Mouse (Mus musculus): ENCODE data around the gene Nacad.

The Nacad gene

DNA sequence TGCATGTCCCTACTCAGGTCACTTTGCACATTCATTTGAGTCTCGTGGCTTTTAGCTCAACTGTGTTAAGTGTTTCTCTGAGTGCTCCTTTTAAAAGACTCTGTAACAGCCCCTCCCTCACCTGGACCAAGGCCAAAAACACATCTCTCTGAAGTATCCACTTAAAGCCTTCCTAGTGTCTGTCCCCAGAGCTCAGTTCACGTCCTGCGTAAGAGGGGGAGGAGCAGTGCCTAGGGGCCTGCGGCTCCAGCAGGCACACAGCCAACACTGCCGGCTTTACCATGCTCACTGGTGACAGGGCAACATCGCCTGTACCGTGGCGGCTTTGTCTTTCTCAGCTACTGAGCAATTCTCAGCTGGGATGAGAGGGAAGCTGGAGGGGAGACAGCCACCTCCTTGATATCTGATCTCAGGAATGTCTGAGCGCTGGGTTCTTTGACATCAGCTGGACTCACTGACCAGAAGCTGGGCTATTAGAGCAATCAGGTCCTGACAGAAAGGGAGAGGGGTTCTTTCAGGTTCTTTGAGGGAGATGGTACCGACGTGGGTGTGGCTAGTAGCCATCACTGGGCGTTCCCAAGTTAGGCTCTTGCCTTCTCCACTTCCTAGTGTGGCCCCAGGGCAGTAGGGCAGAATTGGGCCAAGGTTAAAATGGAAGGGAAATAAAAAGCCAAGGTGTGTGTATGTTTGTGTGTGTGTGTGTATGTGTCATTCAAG lies 1.8 kb downstream of the Nacad start:
- DNase-seq (ENCODE audit: extremely low spot score, low read depth, low spot score) = no peak

DNA sequence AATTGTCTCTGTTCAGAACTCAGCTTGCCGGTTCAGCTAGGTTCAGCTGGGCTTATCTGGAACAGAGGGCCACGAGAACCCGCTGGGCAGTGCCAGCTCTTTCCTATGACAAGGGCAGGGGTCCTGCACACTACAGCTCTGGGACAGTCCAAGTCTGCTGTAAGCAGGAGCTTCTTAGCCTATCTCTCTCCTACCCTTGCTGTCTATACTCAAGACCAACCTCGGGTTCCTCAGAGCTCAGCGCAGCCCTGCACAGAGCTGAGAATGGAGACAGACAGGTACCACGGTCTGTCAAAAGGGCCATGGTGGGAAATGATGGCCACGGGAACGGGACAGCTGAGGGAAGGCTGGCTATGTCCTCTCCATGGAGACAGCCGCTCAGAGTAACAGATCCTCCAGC lies 2.6 kb downstream of the Nacad start:
- no peak for DNase-seq (ENCODE audit: extremely low spot score, low read depth, low spot score)

DNA sequence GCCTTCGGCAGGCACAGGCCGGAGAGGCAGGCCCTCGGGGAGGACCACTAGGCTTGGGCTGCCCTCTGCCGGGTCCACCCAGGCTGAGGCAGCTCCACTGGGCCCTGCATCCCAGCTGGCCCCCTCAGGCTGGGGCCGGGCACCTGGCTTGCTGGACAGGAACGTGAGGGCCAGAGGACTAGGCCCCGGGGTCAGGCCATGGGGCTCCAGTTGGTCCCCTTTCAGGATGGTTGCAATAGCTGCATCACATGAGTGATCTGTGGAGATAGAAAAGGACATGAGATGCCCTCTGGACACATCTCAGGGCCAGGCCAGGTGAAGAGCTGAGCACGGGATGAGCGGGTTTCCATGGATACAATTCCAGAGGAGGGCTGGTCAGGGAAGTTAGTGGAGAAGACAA lies 3.2 kb downstream of the Nacad start:
- no peak for DNase-seq (ENCODE audit: extremely low spot score, low read depth, low spot score)

DNA sequence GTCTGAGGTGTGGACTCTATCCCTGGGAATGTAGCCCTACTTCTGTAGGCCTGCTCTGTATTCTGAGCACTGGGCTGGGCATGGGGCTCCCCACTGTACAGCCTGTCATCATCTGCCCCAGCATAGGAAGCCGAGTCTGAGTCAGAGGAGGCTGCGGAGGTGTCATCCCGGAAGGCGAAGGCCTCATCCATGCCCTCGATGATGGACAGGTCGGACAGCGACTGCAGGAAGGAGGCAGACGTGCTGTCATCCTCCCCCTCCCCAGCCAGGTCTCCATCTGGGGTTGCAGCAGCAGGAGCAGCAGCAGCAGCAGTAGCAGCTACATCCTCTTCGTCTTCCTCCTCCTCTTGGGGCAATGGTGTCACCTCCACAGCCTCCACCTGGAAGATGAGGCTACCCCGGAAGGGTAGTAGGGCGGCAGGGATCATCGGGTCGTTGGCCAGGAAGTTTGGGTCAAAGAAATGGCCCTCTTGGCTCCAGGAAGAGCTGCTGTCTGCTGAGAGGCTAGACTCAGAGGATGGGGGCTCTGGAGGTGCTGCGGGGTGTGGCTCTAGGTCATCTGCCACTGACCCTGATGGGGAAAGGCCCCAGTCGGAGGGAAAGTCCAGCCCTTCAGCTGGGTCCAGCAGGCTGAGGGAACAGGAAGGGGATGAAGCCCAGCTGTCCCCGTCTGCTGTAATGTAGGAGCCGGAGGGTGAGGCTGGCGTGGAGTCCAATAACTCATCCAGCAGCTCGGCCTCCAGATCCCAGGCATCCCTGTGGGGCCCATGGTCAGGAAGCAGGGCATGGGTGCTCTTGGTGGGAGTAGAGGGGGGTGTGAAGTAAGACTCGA lies 4.0 kb downstream of the Nacad start:
- DNase-seq (ENCODE audit: extremely low spot score, low read depth, low spot score) = no peak

DNA sequence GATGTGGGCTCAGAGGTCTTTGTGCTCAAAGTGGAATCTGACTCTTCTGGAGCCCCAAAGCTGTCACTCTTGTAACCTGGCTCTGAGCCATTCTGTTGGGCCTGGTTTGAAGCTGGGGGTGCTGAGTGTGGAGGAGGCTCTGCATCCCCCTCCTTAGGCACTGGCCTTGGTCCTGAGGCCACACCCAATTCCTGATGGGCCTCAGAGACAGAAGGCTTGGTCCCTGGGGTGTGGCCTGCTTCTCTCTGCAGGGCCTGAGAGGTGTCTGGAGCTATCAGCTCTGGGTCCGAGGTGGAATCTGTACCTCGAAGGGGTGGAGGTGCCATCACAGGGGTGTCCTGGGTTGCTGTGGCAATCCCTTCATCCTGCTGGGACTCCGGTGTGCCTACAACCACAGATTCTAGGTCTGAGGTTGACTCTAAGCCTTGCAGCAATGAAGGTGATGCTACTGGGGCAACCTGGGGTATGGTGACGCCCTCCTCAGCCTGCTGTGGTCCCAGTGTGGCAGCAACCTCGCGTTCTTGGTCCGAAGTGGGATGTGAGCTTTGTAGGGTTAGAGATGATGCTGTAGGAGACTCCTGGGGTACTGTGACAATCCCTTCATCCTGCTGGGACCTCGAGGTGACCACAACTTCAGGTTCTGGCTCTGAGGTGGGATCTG lies 5.4 kb downstream of the Nacad start:
- DNase-seq (ENCODE audit: extremely low spot score, low read depth, low spot score) = no peak

DNA sequence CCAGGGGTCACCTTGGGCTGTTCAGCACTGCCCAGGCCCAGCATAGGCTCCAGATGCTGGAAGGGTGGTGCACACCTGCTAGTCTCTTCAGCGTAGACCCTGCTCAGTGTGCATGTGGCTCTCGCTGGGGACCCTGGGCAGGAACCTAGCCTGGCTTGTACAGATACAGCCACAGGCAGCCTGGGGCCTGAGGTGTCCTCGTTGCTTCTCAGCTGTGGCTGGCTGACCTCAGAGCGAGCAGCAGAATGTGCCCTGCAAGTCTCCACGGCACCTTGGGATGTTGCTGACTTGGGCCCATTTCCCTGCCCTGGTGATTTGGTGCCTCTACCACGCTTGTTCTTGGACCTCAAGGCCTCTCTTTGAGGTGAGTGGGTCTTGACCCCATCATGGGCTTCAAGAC lies 6.0 kb downstream of the Nacad start:
- no peak for DNase-seq (ENCODE audit: extremely low spot score, low read depth, low spot score)

DNA sequence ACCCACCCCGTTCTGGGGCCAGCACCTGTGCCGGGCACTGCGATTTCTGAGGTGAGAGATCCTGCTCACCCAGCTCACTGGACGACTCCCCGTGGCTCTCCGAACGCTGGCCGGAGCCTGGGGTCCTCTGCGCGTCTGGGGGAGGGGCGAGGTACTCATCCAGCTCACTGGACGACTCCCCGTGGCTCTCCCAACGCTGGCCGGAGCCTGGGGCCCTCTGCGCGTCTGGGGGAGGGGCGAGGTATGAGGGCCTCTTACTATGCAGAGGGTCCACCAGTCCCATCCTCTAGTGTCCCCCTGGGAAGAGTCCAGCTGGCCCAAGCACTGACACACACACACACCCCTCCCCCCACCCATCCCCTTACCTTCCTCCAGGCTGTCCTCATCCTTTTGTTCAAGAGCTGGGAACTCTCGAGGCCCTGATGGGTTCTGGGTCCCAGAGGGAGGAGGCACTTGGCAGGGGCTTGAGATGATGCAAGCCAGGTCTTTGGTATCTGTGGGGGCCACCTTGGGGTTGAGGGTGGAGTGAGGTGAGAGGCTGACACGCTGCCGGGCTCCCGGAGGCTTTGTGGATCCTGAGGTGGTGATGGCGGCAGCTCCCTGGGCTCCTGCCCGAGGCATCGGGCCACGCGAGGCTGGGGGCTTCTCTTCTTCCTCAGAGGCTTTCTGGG lies 6.7 kb downstream of the Nacad start:
- no peak for DNase-seq (ENCODE audit: extremely low spot score, low read depth, low spot score)

DNA sequence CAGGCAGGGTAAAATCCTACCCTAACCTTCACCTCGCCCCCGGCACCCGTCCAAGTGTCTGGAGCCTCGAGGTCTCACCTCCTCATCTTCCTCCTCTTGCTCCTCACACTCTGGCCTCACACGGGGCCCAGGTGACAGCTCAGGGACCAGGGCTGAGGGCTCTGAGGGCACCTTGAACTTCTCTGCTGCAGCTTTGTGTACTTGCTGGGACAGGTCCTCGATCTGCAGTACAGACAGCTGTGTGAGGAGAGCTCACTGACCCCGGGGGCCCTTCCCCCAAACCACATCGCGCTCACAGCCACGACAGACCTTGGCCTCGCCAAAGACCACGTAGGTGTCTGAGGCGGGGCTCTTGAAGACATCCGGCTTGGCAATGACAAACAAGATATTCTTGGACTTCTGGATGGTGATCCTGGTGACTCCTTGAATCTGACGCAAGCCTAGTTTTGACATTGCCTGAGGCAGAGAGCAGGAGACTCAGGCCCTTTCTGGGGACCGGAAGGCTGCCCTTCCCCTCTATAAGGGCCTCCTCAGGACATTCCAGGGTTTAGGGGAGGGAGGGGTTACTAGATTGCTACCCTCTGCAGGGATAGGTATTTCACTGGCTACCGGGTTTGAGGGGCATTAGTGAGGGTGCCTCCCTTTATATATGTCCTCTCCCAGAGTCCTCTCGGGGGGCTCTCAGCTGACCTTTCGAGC lies 7.5 kb downstream of the Nacad start:
- DNase-seq (ENCODE audit: extremely low spot score, low read depth, low spot score) = no peak

DNA sequence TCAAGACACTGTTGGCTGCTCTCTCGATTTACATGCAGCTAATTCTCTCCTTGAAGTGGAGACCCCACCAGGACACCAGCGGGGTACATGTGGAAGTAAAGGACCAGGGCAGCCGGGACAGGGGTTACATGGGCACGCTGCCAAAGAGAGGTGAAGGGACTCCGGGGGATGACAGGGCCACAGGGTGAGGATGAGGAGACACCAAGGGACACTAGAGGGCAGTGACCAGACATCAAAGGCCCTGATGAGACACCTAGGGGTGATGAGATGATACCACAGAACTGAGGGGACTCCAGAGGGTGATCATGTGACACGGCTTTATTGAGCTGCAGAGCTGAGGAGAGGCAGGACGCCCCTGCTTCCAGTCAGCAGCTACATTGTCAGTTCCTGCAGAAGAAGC lies 8.3 kb downstream of the Nacad start:
- DNase-seq (ENCODE audit: extremely low spot score, low read depth, low spot score) = no peak

DNA sequence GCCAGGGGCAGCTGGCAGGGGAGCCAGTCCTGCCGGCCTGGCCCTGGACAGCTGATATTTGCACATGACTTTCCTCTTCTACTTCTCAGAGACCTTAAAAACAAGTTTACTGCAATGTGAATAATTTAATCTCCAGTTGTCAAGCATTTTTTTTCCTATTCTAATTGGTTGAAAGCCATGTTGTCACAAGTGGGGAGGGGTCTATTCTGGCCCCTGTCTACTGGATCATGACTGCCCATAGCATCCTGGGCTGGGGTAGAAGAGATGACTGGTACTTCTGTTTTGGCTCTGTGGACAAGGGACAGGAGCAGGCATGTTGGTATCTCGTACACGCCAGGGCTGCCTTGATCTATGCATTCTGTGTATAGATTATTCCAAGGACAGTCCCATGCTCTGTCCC lies 9.2 kb downstream of the Nacad start:
- DNase-seq (ENCODE audit: extremely low spot score, low read depth, low spot score) = no peak

DNA sequence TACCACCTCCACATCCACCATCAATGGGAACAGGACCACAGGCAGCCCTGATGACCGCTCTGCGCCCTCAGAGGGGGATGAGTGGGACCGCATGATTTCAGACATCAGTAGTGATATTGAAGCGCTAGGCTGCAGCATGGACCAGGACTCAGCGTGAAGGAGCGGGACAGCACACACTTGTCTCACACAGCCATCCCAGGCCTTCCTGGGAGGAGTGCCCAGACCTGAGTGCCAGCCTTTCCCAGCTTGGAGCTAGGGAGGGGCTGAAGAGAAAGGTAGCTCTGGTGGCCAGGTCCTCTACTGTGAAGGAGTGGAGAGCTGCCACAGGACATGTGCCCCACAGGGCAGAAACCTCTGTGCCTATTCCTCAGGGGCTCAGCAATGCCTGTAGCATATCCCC lies 9.6 kb downstream of the Nacad start:
- DNase-seq (ENCODE audit: extremely low spot score, low read depth, low spot score) = no peak

DNA sequence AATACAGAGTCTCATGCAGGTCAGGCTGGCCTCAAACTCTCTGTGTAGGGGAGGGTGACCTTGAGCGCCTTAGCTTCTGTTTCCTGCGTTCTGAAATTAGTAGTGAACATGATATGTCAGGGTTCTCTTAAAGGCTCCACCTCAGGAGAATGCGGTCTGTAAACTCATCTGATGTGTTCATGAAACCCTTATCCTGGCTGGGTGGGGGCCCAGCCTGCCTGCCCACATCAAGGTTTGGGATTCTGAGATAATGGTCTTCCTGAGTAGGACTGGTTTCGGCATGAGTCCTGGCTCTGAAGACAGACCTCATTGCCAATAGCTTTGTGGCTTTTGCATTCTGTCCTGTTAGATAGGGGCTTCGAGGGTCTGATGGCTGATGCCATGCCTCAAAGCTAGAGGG lies 10.5 kb downstream of the Nacad start:
- DNase-seq (ENCODE audit: extremely low spot score, low read depth, low spot score) = no peak

DNA sequence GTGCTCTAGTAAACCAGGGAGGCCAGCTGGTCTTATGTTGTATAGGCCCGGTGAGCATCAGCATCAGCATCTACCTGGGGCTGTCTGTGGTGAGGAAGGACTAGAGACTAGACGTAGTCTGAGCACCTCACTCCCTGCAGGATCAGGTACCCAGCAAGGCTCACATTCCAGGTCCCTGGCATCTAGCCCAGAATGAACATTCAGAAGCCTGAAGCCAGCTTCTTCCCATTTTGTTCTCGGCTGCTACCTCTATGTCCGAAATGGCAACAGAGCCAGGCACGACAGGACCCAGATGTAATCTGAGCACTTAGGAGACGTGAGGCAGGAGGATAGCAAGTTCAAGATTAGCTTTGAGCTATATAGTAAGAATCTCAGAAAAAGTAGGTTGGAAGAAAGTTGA lies 11.0 kb downstream of the Nacad start:
- DNase-seq (ENCODE audit: extremely low spot score, low read depth, low spot score) = no peak

DNA sequence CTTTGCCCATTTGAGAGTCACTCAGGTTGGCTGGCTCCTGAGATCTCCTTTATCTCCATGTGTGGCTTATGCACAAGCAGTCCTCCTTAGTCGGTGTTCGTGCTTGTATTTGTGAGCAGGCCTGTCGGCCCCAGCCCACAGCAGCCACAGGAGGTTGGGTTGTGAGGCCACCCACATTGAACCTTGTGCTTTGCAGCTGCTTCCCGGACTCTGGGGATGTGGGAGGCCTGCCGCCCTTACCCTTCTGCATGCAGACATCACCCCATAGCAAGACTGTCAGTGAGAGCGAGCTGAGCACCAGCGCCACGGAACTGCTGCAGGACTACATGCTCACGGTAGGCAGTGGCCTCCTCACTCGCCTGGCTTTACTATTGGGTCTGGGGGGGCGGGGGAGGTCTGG lies 12.4 kb downstream of the Nacad start:
- DNase-seq (ENCODE audit: extremely low spot score, low read depth, low spot score) = no peak

DNA sequence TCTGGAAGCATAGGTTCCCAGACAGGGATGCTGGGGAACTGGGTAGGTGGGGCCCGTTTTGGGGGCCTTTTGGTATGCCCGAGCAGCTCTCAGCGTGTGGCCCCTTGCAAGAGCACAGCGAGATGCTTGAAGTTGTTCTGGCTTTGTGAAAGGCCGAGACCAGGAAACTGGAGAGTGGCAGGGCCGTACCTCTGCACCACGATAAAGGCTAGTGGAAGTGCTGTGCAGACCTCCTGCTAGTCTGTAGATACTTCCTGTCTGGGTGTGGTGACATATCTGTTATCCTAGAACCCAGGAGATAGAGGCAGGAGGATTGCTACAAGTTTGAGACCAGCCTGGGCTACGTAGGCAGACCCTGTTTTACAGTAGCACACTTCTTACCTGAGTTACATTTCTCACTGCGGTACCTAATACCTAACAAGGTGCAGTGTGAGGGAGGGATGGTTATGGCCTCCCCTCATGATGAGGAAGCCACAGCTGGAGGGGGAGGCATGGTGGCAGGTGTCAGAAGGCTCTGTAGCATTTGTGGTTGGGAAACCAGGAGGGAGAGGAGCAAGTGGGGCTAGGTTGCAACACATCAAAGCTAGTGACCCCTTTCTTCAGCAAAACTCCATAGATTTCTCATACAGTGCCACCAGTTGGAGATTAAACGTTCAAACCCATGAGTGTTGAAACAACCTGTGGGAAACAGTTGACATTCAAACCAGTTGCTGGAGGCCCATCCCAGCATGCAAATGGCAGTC lies 14.7 kb downstream of the Nacad start:
- DNase-seq (ENCODE audit: extremely low spot score, low read depth, low spot score) = no peak

DNA sequence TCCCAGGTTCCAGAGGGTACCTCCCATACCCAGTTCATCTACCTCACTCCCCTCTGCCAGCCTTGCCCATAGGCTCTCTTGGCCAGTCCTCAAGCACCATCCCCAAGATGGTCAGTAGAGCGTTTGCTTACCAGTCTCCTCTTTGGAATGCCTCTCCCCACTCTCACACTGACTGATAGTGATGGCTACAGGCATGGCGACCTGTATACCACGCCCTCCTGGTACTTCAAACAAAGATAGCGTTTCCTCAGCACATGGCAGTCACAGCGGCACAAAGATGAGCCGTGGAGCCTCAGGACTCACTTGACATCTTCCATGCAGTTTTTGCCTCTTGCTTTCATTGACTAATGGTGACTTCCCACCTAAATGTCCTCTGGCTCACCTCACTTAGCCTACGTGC lies 16.0 kb downstream of the Nacad start:
- DNase-seq (ENCODE audit: extremely low spot score, low read depth, low spot score) = no peak

DNA sequence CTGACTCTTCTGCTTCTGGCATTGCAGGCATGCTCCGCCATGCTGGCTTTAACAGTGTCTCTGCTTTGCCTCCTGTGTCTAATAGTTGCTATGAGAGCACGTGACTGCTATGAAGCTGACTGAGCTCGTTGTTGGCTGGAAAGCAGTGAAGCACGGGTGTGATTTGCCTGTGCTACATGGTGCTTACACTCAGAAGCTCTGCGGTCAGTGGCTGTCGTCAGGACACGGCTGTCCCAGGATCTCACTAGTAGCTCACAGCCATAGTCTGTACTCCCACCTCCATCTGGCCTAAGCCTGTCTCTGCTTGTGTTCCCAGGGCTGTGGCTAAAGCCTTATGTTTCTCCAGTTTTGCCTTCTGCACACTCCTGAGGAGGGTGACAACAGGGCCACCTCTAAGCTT lies 17.6 kb downstream of the Nacad start:
- DNase-seq (ENCODE audit: extremely low spot score, low read depth, low spot score) = no peak

DNA sequence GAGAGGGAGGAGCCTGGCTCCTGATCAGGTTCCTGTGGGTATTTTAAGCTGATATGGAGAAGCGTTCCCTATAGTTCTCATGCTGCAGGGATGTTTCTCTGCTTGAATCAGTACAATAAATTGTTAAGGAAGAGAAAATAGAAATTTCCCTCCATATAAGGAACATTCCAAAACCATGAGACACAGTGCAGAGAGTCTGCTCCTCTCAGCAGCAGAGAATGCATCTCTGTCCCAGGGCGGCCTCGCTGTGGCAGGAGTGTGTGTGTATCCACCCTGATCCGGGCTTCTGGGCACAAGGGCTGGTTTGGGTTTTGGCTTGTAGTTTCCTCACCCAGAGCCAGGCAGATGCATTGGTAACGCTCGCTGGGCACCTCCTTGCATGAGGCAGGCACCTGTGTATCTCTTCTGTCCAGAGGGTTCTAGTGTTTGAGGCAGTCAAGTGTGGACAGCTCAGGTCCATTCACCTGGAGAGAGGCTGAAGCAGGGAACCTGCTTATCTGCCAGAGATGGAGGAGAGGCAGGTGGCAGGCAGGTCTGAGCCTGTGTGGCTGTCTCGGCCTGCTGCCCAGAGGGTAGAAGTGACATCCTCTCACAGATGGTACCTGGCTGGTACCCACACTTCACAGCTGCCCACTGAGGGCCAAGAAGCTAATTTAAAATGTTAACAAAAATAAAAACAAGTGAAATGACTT lies 18.5 kb downstream of the Nacad start:
- no peak for DNase-seq (ENCODE audit: extremely low spot score, low read depth, low spot score)

DNA sequence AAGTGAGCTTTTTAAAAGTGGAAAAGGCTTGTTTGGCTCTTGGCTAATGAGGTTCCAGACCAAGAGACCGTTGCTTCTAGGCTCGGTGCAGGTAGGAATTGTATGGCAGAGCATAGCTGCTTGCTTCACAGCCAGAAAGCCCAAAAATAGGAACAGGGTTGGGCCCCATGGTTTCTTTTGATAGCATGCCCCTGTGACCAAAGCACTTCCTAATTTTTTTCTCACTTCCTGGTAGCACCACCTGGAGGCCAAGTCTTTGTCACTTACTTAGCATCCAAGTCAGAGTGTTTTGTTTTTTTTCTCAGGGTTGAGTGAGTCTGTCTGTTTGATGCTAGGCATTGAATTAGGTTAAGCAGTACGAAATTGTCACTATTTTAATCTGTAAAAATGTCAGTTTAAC lies 19.2 kb downstream of the Nacad start:
- DNase-seq (ENCODE audit: extremely low spot score, low read depth, low spot score) = no peak

DNA sequence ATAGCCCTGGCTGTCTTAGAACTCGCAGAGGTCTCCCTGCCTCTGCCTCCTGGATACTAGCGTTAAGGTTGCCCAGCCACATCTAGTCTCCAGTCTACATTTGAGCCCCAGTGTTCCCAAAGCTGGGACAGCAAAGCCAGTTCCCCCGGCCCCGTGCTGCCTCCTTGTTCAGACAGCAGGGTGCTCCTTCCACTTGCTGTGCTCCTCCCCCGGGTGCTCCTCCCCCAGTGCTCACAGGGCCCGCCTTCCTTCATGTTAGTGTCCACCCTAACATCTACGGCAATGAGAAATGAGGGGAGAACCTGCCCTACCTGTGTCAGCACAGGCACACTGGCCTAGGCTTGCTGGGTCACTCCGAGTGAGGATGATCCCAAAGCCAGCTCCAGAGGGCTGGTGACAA lies 20.1 kb downstream of the Nacad start:
- DNase-seq (ENCODE audit: extremely low spot score, low read depth, low spot score) = no peak
